Mouse (Mus musculus) lung, postnatal 36 days (tissue): ENCODE results near the gene Snapc1.

Experiments used
- DNase-seq: peaks from one replicate; pipeline ENCODE4 v3.0.0; 2022; ENCODE audit warnings: mixed read lengths

The Snapc1 gene

DNA sequence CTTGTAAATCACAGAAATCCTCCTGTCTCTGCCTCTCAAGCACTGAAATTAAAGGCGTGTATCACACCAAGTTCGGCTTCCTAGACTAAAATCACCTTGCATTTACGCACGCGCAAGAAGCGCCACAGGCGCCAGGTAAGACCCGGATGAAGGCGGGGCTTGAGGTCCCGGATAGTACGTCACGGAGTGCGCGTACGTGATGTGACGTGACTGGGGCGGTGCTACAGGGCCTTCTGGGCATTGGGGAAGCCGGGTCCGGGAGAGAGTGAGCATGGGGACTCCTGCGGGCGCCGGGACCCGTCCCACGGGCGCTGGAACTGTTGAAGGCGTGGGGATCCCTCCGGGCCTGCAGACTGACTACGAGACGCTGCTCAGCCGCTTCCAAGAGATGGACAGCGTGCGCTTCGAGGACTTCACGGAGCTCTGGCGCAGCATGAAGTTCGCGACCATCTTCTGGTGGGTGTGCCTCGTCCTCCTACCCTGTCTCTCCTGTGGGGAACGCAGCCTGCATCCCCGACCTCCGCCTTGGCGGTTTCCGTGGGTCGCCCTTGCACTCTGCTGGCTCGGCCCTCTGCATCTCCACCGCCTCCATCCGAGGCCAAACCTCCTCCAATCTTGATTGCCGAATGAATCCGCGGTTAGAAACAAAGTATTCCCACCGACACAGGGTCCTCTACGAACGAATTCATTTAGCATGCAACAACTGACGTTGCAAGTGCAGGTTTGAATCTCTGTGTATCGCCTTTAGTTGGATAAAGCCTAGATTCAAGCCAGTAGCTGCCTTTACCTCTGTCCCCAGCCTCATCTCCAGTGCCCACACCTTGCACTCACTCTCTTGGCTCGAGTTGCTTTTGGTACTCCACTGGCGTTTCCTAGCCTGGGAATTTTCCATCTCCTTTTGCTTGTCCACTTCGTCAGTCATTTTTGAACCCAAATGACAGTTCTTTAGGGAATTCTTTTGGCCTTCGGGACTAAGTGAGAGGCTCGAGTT, at the start of gene Snapc1:
Gene Snapc1 (plus strand): TSS at position 191 of the 991 bp plus-strand sequence.
- peak; percentile 99 for DNase-seq

DNA sequence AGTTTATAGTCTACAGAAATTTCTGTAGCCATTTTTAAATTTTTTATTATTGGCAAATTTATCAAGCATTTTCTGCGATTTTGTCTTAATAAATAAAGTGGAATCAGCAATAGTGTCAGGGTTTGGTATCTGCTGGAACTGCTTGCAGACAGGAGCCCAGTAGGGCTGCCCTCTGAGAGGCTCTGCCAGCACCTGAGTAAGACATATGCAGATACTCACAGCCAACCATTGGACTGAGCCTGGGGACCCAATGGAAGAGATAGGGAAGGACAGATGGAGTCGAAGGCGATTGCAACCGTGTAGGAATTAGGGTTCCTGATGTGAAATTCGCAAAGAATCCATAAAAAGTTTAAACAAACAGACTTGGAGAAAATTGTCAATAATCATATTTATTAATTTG, 45.8 kb upstream of the Snapc1 start:
- DNase-seq, result no peak

DNA sequence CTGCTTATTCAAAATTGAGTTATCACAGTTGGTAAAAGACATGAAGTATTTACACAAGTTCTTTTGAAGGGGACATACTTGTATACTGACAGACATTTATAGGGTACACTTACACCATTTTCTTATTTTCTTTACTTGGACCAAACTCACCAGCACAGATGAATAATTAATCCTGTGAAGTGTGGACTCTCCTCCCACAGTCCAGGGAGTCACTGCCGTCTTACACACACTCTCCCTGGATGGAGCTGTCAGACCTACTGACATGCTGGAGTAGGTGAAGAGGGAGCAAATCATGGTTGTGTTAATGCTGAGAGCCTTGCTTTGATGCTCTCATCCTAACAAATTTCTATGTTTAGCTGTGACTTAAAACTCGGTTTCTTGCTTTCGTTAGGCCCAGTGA, 34.0 kb upstream of the Snapc1 start:
- DNase-seq, result no peak

DNA sequence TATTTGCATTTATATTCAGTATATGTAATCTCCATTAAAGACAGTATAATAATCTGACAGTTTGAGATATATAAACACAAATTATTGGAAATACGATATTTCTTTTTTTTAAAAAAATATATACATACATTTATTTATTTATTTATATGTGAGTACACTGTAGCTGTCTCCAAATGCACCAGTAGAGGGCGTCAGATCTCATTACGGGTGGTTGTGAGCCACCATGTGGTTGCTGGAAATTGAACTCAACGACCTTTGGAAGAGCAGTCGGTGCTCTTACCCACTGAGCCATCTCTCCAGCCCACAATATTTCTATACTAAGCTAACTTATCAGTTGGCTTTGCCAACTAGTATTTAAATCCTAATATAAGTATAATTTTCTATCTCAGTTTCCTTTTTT, 33.0 kb upstream of the Snapc1 start:
- peak; percentile 71 for DNase-seq

DNA sequence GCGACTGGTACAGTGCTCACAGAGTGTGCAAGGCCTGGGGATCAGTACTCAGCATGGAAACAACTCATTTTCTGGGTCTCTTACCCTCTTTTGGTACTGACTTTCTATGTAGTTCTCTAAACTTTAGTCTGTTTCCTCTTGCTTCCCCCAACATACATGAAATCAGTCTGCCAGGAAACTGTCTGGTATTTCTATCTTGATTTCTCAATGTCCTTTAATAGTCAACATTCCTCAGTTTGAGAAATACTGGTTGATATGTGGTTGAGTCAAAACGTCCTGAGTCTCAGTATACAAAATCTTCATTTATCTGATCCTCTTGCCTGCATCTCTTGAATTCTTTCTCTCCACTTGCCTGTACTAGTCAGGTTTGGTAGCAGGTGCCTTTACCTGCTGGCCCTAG, 29.8 kb upstream of the Snapc1 start:
- no peak for DNase-seq

DNA sequence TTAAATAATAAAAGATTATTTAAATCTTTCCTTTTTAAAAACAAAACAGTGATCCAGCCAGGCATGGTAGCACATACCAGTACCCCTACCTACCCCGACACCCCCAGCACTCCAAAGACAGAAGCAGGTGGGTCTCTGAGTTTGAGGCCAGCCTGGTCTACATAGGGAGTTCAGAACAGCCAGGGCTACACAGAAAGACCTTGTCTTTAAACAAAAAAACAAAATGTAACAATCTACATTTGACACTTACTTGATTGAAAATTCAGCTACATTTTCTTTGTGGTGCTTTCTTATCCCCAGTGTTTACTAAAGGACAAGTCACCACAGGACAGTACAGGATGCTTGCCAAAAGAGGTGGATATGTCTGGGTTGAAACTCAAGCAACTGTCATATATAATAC, 26.9 kb upstream of the Snapc1 start, which contains the start of gene Gm49321:
Gene Gm49321 (plus strand): TSS at position 301 of the 400 bp plus-strand sequence.
- no peak for DNase-seq

DNA sequence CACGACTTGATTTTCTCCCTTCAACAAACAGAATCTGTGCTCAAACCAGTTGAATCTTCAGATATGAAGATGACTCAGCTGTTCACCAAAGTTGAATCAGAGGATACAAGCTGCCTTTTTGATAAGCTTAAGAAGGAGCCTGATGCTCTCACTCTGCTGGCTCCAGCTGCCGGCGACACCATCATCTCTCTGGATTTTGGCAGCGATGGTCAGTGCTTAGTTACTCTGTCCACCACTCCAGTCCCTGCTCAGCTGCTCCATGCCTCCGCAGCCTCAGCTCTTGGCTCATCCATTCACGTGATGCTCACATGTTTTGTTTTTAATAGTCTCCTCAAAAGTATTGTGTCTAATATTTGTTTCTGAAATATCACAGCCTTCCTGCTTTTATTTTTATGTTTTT, 24.7 kb upstream of the Snapc1 start:
- DNase-seq, result no peak

DNA sequence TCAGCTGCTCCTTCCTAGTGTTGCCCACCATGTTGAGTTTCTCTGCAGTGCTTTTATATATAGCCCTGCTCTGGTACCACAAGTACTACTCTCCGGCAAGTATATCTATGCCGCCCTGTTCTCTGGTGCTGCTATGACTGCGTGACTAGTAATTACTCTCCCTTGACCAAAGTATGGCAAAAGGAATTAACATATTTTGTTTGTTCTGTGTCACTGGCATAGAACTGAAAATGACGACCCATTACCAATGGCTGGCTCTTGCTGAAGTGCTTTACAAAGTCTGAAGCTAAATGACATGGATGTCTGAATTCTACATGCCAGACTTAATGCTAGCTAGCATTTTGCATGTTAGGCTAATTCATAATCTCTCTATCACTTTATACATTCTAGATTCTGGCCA, 15.9 kb upstream of the Snapc1 start:
- no peak for DNase-seq

DNA sequence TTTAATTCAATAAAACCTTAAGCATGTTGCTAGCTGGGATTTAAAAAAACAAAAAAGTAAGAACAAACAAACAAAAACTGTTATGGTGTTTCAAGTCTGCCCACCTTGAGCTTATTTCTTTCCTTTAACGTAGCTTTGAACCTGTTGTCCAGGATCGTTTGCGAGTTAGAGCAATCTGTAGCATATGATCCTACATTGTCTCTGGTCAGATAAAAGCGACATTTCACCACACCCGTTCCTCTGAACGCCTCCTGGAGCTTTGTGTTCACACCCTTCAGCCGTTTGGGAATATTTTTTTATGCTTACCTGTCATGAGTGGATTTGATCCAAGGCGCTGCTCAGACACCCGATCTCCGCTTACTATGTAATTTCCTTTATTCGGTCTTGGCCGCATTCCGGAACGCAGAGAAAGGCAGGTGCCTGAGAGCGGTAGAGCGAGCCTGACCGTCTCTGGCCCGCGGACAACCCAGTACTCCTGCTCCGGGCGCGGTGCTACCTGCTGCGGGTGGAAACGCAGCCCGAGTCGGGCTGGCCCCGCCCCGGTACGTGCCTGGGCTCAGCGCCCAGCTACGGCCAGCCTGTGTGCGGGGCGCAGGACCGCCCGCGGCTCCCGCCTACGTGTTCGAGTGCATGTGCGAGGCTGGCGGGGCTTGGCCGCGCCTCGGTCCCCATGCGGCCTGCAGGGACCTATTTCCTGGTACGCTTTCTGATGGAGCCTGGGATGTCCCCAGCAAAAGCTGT, 14.8 kb upstream of the Snapc1 start:
- peak; percentile 24 for DNase-seq

DNA sequence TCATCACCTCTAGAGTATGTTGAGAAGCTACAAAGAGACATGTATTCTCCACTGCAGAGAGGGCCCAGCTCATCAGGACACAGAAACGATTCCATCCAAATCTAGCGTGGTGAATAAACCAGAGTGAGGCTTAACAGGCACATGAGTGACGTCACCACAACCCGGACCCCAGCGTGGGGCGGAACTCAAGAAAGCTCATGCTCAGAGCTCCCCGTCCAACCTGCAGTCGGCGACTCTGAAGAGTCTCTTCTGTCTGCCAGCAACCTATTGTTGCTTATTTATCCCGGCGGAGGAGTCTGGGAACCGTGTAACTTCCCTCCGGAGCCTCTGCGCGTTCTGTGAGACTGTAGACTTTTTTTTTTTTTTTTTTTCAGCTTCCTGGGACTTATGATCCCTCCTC, 11.4 kb upstream of the Snapc1 start:
- peak; percentile 57 for DNase-seq

DNA sequence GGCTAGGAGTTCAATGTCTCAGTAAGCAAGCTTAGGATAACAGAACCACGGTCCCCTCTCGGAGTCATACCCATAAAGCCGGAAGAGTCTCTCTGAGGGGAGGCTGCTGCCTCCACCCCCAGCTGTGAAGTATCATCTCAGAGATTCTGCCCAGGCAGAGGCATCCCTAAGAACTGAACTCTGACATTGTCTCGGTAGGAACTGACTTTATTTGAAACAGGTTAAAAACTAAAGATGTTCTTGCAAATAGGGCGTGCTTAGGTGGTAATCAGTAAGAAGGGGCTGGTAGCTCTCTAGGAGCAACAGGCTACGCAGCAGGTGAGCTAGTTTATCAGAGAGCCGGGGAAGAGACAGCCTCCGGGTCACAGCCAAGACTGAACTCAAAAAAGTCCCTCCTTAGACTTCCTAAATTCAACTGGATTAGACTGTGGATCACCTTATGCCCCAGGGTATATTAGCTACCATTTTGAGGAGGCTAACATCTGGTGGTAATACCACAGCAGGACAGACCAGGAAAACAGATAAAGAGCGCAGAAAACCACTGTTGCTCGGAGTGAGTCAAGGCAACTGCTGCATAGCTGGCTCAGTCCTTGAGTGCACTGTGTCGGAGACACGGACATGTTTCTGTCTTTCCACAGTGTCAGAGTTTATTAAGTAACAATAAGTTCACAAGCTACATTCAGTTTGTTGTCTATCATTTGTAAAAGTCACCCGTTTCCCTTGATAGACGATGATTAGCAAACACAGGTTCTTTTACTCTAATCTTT, 10.7 kb upstream of the Snapc1 start:
- no peak for DNase-seq

DNA sequence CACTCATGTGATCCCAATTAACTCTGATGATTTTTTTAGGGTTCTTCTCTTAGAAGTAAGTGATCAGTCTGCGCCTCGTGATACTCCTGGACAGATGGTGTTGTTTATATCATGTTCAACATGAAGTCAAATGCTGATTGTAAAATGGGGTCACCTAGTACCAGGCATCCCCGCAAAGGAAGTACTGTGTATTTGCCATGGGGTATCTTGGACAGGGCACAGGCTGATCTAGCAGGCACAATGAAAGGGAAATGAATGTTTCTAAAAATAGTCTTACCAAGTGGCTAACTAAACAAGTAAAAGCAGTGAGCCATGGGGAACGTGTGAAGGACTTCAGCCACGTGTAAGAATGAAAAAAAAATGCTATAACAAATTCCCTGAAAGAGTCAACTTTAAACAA, 9.5 kb upstream of the Snapc1 start:
- DNase-seq, result peak; percentile 8

DNA sequence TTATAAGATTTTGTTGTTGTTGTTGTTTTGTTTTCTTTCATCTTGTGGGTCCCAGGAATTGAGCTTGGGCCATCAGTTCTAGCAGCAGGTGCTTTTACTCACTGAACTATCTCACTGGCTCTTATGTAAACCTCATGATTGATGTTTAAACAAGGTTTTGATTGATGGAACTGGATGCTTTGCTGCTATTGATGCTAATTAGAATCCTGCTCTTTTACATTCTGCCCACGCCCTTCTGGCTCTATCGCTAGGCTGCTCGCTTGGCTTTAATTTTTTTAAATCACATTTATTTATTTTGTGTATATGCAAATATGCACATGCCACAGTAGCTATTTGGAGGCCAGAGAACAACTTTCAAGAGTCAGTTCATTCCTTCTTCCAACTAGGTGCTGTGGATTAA, 6.6 kb upstream of the Snapc1 start:
- DNase-seq, result no peak

DNA sequence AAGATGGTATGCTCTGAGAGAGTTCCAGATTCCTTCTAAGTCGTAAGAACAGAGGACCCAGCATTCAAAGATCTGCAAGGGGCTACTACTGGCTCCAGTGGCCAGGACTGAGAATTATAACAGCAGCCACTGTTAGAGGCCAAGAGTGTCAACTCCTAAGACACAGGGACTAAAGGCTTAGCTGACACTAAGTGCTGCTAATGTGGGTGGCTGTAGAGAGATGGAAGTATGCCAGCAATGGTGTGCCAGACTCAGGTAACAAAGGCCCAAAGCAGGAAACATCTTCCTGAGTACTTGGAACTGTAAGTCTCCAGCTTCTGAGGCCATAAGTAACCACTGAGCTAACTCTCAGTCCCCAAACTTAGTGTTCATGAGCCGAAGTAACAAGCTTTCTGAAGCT, 5.5 kb upstream of the Snapc1 start:
- DNase-seq, result no peak

DNA sequence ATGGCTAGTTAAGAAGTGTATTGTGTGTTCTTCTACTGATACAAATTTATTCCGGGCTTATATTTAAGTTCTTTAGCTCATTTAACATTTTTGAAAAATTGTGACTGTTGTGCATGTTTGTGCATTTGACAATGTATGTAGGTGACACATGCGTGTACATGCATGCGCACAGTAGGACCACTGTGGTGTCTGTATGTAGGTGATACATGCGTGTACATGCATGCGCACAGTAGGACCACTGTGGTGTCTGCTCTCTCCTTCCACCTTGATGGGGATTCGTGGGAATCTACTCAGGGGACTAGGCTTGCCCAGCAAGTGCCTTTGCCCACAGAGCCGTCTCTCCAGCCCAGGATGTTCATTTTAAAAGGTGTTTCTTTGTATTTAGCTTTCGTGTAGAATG, 4.9 kb downstream of the Snapc1 start:
- DNase-seq, result no peak

DNA sequence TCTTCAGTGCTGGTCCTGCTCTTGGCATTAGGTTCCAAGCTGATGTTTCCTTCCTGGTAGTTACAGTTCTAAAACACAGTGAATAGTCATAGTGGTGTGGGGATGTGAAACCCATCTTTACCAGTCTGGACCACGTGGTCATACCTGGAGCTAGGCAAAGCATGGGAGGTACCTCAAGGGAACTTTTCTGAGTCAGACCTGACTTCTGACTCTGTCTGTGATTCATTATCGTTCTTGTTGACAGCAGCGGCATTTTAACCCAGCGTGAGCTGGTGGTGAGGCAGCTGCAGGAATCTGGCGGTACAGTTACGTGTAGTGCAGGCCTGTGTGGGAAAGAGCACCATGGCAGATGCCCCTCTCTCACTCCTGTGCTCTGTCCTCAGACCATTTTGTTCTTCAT, 10.3 kb downstream of the Snapc1 start:
- no peak for DNase-seq

DNA sequence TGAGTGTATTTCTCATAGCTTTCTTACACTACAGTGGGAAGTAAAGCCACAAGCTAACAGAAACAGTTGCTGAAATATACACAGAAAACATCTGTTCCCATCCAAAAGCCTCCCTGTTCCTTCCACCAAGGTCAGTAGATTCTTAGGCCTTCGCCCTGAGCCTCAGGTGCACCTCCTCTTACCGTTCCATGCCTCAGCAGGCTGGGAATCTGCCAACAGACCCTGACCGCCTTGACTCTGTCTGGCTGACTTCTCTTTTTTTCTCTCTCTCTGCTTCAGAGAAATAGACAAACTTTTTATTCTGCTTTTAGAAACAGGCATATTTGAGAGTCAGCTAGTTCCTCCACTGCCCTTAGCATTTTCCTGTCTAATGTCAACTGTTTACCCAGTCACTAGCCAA, 13.9 kb downstream of the Snapc1 start:
- DNase-seq, result no peak

DNA sequence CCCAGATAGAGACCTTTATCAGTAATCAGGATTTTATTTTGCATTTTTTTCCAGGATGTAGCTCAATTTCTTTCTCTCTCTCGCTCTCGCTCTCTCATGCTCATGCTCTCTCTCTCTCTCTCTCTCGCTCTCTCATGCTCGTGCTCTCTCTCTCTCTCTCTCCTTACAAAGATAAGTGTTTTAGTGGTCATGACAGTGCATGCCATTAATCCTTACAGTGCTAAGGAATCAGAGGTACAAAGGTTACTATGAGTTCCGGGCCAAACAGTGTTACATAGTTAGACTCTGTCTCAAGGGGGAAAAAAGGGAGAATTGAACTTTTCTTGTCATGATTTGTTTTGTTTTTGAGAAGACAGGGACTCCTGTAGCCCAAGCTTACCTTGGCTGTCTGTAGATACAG, 15.4 kb downstream of the Snapc1 start:
- no peak for DNase-seq

DNA sequence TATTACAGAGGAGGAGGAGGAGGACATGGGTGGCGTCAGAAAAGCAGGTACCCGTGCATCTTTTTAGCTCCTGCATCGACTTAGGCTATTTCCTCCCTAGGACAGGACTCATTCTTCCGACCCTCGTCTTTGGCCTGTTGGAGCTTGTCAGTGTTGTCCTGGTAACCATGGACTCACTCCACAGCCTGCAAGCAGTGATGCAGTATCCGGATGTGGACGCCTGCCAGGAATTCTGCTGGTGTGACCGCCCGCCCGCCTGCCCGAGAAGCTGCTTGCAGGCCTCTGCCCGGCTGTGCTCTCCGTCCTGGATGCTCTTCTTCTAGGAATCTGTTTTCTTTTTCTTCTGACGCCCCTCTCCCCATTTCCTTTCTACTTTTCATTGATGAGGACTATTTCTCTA, 18.3 kb downstream of the Snapc1 start:
- DNase-seq, result peak; percentile 54

DNA sequence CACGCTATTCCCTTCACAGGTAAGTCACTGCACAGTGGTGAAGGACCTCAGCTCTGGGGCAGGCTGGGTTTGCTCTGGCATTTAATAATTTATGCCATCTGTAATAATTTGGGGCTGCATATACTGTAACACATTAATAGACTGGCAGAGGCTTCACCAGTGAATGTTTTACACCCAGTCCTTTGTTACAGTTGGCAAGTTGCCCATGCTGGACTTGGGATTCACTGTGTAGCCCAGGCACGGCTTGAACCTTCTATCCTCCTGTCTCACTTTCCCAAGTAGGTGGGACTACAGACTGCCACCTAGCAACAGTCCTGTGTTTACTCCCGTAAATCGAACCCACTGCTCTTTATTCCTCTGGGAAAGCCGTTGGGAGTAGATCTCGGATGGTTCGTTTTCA, 22.0 kb downstream of the Snapc1 start:
- DNase-seq, result no peak

DNA sequence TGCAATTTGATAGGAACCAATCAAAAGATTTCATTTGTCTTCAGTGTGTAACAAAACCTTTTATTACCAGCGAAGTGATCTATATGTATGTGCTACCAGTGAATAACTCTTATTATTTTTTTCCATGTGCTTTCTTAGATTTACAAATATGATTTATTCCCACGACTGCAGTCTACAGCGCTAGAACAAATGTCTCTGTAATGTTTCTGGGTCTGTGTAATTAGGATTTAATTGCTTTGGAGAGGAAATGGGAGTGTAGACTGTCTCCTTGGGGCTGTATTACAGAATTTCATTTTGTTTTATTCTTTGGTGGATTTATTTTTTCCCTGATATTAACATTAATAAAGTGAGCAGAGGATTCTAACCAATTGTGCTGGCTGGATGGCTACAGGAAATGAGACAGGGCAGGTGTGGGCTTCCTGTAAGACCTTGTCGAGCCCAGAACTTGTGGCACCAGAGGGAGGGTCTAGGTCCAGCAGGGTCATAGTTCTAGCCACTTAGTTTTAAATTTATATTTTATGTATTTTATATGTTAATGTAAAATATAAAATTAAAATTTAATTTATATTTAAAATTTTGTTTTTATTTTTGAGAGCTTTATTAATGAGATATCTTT, 24.2 kb downstream of the Snapc1 start:
- no peak for DNase-seq

DNA sequence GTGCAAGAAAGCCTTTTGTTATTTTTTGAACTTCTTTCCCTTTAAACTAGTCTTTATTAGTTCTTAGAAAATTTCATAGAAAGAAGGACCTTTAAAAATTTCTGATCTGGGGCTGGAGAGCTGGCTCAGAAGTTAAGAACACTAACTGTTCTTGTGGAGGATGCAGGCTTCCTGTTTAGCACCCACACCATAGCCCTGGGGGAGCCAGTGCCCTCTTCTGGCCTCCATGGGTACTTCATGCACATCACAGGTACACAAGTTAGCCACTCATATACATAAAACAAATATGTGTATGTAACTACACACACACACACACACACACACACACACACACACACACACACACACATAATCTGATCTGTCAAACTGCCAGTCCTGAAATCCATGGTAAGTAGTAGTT, 25.3 kb downstream of the Snapc1 start:
- DNase-seq, result peak; percentile 57

DNA sequence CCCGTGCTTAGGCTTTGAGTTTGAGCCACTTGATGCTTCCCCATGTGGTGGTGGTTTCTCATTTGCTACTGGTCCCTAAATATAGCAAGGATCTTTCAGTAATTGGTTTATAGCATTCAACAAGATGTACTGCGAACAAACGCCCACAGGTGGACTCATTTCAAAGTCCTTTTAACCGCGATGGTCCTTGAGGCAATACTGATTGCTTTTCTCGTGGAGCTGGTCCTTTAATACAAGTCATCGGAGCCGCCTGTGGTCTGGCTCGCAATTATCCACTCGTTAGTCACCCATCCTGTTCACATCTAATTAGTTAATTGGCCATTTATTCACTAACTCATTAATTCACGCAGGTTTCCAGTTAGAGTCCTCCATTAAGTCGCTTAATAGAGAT, 32.6 kb downstream of the Snapc1 start:
- DNase-seq, result no peak
